ENCODE assay signal across 25 mouse cellular contexts in the genomic region with DNA sequence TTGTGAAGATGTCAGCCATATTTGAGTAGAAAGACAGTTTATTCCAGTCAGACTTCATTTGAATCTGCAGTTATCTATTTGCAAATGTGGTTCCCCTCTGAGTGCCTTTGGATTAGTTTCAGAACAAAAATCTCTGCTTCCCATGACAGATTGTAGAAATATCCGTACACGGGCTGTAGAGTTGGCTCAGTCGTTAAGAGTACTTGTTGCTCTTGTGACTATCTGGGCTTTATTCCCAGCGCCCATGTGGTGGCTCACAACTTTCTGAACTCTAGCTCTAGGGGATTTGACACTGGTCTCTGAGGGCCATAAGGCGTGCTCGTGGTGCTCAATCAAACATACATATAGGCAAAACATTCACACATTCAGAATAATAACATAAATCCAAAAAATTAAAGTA. TPM values are rescaled to one million over a fixed set of nuclear protein-coding genes. Genes with fewer than 3 reads are reported as not detected.
A peak's percentile ranks its signal among the peaks of the same experiment; 100 is the strongest.
DNase-seq lines count a peak whose midpoint lies in the region; ATAC-seq and TF ChIP-seq lines count a peak whose summit lies in the region.
"Had no signal": no experiment of that assay in that cellular context is flagged by ENCODE, and none has a peak within 500 bp of the region (broad histone marks: within the 10 kb centered on the region; RNA-seq: fewer than 3 reads in every experiment).

No protein-coding gene starts in this region.

- no peak for TF ChIP-seq POLR2A in kidney, adult 2 months (IDR thresholded peaks at IDR 0.05; ENCODE audit: low read depth, low read length)

- H3K9me3 ChIP-seq in forebrain, postnatal 0 days (ENCODE audit: low read length) = no peaks in the 10 kb centered on the region
- H3K9me3 ChIP-seq in forebrain, embryonic 13.5 days (replicated peaks) = no peaks in the 10 kb centered on the region
- no peaks in the 10 kb centered on the region for H3K9me3 ChIP-seq in heart, embryonic 16.5 days (replicated peaks; ENCODE audit: control insufficient read depth, low read length)
- H3K9me3 ChIP-seq: forebrain, embryonic 15.5 days; G1E had no signal

- H3K4me3 ChIP-seq in forebrain, postnatal 0 days (ENCODE audit: low read depth, low read length) = no peak overlapping the region
- no peak overlapping the region for H3K4me3 ChIP-seq in forebrain, embryonic 13.5 days
- no peak overlapping the region for H3K4me3 ChIP-seq in kidney, adult 2 months (ENCODE audit: insufficient read depth, low read depth, low read length)
- no peak overlapping the region for H3K4me3 ChIP-seq in heart, embryonic 16.5 days (ENCODE audit: low read length)
- H3K4me3 ChIP-seq: forebrain, embryonic 15.5 days; gastrocnemius, adult 2 months had no signal

- whole genome bisulfite sequencing in forebrain, postnatal 0 days = 61% methylated on average over 6 of the region's 6 CpGs
- WGBS in forebrain, embryonic 13.5 days = 84% methylated on average over 6 of the region's 6 CpGs
- 87% methylated on average over 6 of the region's 6 CpGs for WGBS in kidney, adult 2 months
- WGBS in heart, embryonic 16.5 days = 59% methylated on average over 6 of the region's 6 CpGs

- no peak overlapping the region for H3K27ac ChIP-seq in forebrain, postnatal 0 days (ENCODE audit: low read depth, low read length)
- H3K27ac ChIP-seq in forebrain, embryonic 13.5 days = no peak overlapping the region
- H3K27ac ChIP-seq in kidney, adult 2 months (ENCODE audit: insufficient read depth, low read depth, low read length) = no peak overlapping the region
- H3K27ac ChIP-seq in heart, embryonic 16.5 days (ENCODE audit: low read length) = peak overlapping the region; percentile 21; the same call in 1 of the 2 replicates
- H3K27ac ChIP-seq: forebrain, embryonic 15.5 days; gastrocnemius, adult 2 months; hindbrain, embryonic 14.5 days; liver, embryonic 14.5 days; macrophage had no signal

- no peaks in the 10 kb centered on the region for H3K27me3 ChIP-seq in forebrain, postnatal 0 days (ENCODE audit: insufficient read depth, low read length)
- no peaks in the 10 kb centered on the region for H3K27me3 ChIP-seq in forebrain, embryonic 13.5 days
- no peaks in the 10 kb centered on the region for H3K27me3 ChIP-seq in kidney, adult 2 months (replicated peaks; ENCODE audit: control insufficient read depth, insufficient read depth, low read length)
- H3K27me3 ChIP-seq in heart, embryonic 16.5 days (ENCODE audit: control insufficient read depth, insufficient read depth, low read length) = no peaks in the 10 kb centered on the region
- H3K27me3 ChIP-seq: forebrain, embryonic 15.5 days; Patski had no signal

- H3K9ac ChIP-seq in forebrain, postnatal 0 days = no peak overlapping the region
- H3K9ac ChIP-seq in forebrain, embryonic 13.5 days = no peak overlapping the region
- no peak overlapping the region for H3K9ac ChIP-seq in heart, embryonic 16.5 days (ENCODE audit: low read length)
- H3K9ac ChIP-seq: forebrain, embryonic 15.5 days; hindbrain, embryonic 14.5 days; liver, embryonic 14.5 days had no signal

- DNase-seq in forebrain, postnatal 0 days = peak; percentile 48
- peak; percentile 24 for DNase-seq in kidney, adult 2 months
- DNase-seq in kidney, postnatal 25 days = no peak
- peak; percentile 20 for DNase-seq in NIH3T3 (ENCODE audit: low read depth)
- DNase-seq in adrenal gland, adult (ENCODE audit: inconsistent age in 2 of 2, low spot score in 1 of 2) = no peak
- DNase-seq: cerebellum, adult 2 months; cerebellum, postnatal 36 days; gastrocnemius, adult 2 months; gastrocnemius, postnatal 36 days; layer of hippocampus, postnatal 36 days; liver; lung, adult 2 months; lung, postnatal 10 days; midbrain, embryonic 14.5 days; thymus, adult 2 months; thymus, postnatal 36 days had no signal

- no peaks in the 10 kb centered on the region for H3K36me3 ChIP-seq in forebrain, postnatal 0 days (ENCODE audit: insufficient read depth)
- H3K36me3 ChIP-seq in forebrain, embryonic 13.5 days (ENCODE audit: poor library complexity, severe bottlenecking) = no peaks in the 10 kb centered on the region
- H3K36me3 ChIP-seq in kidney, adult 2 months (ENCODE audit: control insufficient read depth, insufficient read depth, low read length) = no peaks in the 10 kb centered on the region
- no peaks in the 10 kb centered on the region for H3K36me3 ChIP-seq in heart, embryonic 16.5 days (ENCODE audit: control insufficient read depth, insufficient read depth)
- H3K36me3 ChIP-seq: forebrain, embryonic 15.5 days; G1E had no signal

- no peak for TF ChIP-seq CTCF in forebrain, postnatal 0 days (IDR thresholded peaks at IDR 0.05; ENCODE audit: low read depth)
- no peak for TF ChIP-seq CTCF in kidney, adult 2 months (conservative IDR thresholded peaks at IDR 0.05; ENCODE audit: insufficient read depth, insufficient read length, low read depth, low read length)

- H3K4me2 ChIP-seq in forebrain, postnatal 0 days (ENCODE audit: low read depth) = no peak overlapping the region
- H3K4me2 ChIP-seq in forebrain, embryonic 13.5 days = no peak overlapping the region
- no peak overlapping the region for H3K4me2 ChIP-seq in heart, embryonic 16.5 days (ENCODE audit: low read depth, low read length)
- H3K4me2 ChIP-seq: forebrain, embryonic 15.5 days; hindbrain, embryonic 14.5 days had no signal

- H3K4me1 ChIP-seq in forebrain, postnatal 0 days (ENCODE audit: insufficient read depth) = peaks cover 11% of the 10 kb centered on the region
- peaks cover 14% of the 10 kb centered on the region for H3K4me1 ChIP-seq in forebrain, embryonic 13.5 days
- H3K4me1 ChIP-seq in kidney, adult 2 months (ENCODE audit: control insufficient read depth, insufficient read depth, low read length) = no peaks in the 10 kb centered on the region
- peaks cover 37% of the 10 kb centered on the region for H3K4me1 ChIP-seq in heart, embryonic 16.5 days (ENCODE audit: control insufficient read depth, insufficient read depth, low read length)

- ATAC-seq in forebrain, postnatal 0 days = peak; percentile 25; the same call in 1 of the 2 replicates
- no peak for ATAC-seq in forebrain, embryonic 13.5 days
- ATAC-seq in heart, embryonic 16.5 days (replicated peaks; ENCODE audit: extremely low read depth, insufficient read depth, low FRiP score) = no peak
- ATAC-seq: forebrain, embryonic 15.5 days; intestine, postnatal 0 days; Patski had no signal

RNA-seq across cellular contexts. Expression of gene Ripor2, which starts 10.1 kb away (rescaled TPM):
- total RNA-seq in forebrain, postnatal 0 days (2014; rRNA removed) = 51.5 and 53.2 TPM in 2 replicates
- 13.8 and 21.3 TPM in 2 replicates for polyA plus RNA-seq in forebrain, postnatal 0 days (2015; fragmentation: Nextera tagmentation; extraction: Ambion mirVana)
- polyA plus RNA-seq in forebrain, embryonic 13.5 days (2015; fragmentation: Nextera tagmentation; extraction: Ambion mirVana) = 15.8 and 20.0 TPM in 2 replicates
- polyA plus RNA-seq in kidney, adult 2 months (2012; rRNA removed) = 1.4 and 3.7 TPM in 2 replicates
- polyA plus RNA-seq in heart, embryonic 16.5 days (2015; fragmentation: Nextera tagmentation; extraction: Ambion mirVana) = 17.3 and 17.8 TPM in 2 replicates
- polyA plus RNA-seq: G1E had no signal

Comparison
In these comparisons a context has a peak if more than half of its experiments do, and no peak if none do; other contexts are left out.
1. DNase-seq: peak in forebrain, postnatal 0 days (single experiment), kidney, adult 2 months (single experiment) and NIH3T3 (single experiment); none in kidney, postnatal 25 days (0 of 2) and adrenal gland, adult (0 of 2).